Mouse (Mus musculus): Measurements from ENCODE around the gene Rgmb.
A peak's percentile ranks its signal among the peaks of the same experiment; 100 is the strongest.

Gene Rgmb

GRCm38 (mm10) chr17:15822376-15822775 is 8.5 kb downstream of the Rgmb start:
- DNase-seq (ENCODE audit: low read depth): no peak

- DNase-seq (ENCODE audit: low read depth): no peak
These were observed 9.1 kb downstream of the Rgmb start for GRCm38 (mm10) chr17:15821706-15822105.

- DNase-seq (ENCODE audit: low read depth): no peak
These were observed 10.1 kb downstream of the Rgmb start for GRCm38 (mm10) chr17:15820761-15821160.

GRCm38 (mm10) chr17:15820146-15820545 is 10.7 kb downstream of the Rgmb start:
- peak; percentile 43 for DNase-seq (ENCODE audit: low read depth)

GRCm38 (mm10) chr17:15818372-15818771 is 12.5 kb downstream of the Rgmb start:
- no peak for DNase-seq (ENCODE audit: low read depth)

GRCm38 (mm10) chr17:15817634-15818033 is 13.2 kb downstream of the Rgmb start:
- no peak for DNase-seq (ENCODE audit: low read depth)

GRCm38 (mm10) chr17:15817096-15817450 is 13.8 kb downstream of the Rgmb start:
- no peak for DNase-seq (ENCODE audit: low read depth)

GRCm38 (mm10) chr17:15816379-15817095 is 14.3 kb downstream of the Rgmb start:
- DNase-seq (ENCODE audit: low read depth): no peak

- DNase-seq (ENCODE audit: low read depth): no peak
These were observed 15.4 kb downstream of the Rgmb start for GRCm38 (mm10) chr17:15815312-15816018.

- peak; percentile 72 for DNase-seq (ENCODE audit: low read depth)
These were observed 17.1 kb downstream of the Rgmb start for GRCm38 (mm10) chr17:15813658-15814212.

- DNase-seq (ENCODE audit: low read depth): no peak
These were observed 18.6 kb downstream of the Rgmb start for GRCm38 (mm10) chr17:15812136-15812778.

GRCm38 (mm10) chr17:15809949-15810348 is 20.9 kb downstream of the Rgmb start:
- no peak for DNase-seq (ENCODE audit: low read depth)

GRCm38 (mm10) chr17:15808468-15809374 is 22.1 kb downstream of the Rgmb start:
- no peak for DNase-seq (ENCODE audit: low read depth)

GRCm38 (mm10) chr17:15808015-15808414 is 22.8 kb downstream of the Rgmb start:
- DNase-seq (ENCODE audit: low read depth): no peak

- no peak for DNase-seq (ENCODE audit: low read depth)
These were observed 23.4 kb downstream of the Rgmb start for GRCm38 (mm10) chr17:15807295-15807984.

GRCm38 (mm10) chr17:15804008-15804812 is 26.6 kb downstream of the Rgmb start:
- DNase-seq (ENCODE audit: low read depth): peak; percentile 69

- DNase-seq (ENCODE audit: low read depth): no peak
These were observed 31.5 kb downstream of the Rgmb start for GRCm38 (mm10) chr17:15799195-15799793.

GRCm38 (mm10) chr17:15790716-15791115 is 40.1 kb downstream of the Rgmb start:
- DNase-seq (ENCODE audit: low read depth): no peak

GRCm38 (mm10) chr17:15787036-15787435 is 43.8 kb downstream of the Rgmb start:
- peak; percentile 78 for DNase-seq (ENCODE audit: low read depth)

GRCm38 (mm10) chr17:15777979-15778378 is 52.9 kb downstream of the Rgmb start:
- peak; percentile 39 for DNase-seq (ENCODE audit: low read depth)
